Mouse (Mus musculus) cerebellum, adult 2 months (tissue): ENCODE results near the gene Muc1. TPM values are rescaled to one million over a fixed set of nuclear protein-coding genes. Genes with fewer than 3 reads are reported as not detected.

Experiments
- DNase-seq, 2 experiments: peaks; one replicate each; pipeline ENCODE4 v3.0.0; 2021
- H3K27ac ChIP-seq: fragments of 200-500 bp; 2 replicates; pipeline ENCODE4 v1.5.1; 2012; ENCODE audit warnings: low read length, control low read depth, inconsistent platforms; ENCODE audit not compliant: insufficient read depth
- H3K27me3 ChIP-seq: fragments of 200-500 bp; 2 replicates; pipeline ENCODE4 v1.6.1; 2012; ENCODE audit warnings: inconsistent platforms, mild to moderate bottlenecking, low read length, moderate library complexity; ENCODE audit not compliant: control insufficient read depth, insufficient read depth
- H3K4me1 ChIP-seq: fragments of 200-500 bp; 2 replicates; pipeline ENCODE4 v1.6.1; 2011; ENCODE audit warnings: low read length; ENCODE audit not compliant: control insufficient read depth, insufficient read depth
- H3K4me3 ChIP-seq: fragments of 200-500 bp; replicated peaks from 2 replicates; pipeline ENCODE3; 2011; ENCODE audit warnings: mild to moderate bottlenecking, low read depth, low read length, control low read depth; ENCODE audit not compliant: insufficient read depth
- CTCF ChIP-seq: fragments of 200-500 bp; IDR thresholded peaks from 2 replicates; pipeline ENCODE4 v1.5.1; 2011; ENCODE audit warnings: low read depth, mild to moderate bottlenecking, control low read depth, low read length, moderate library complexity, borderline replicate concordance; ENCODE audit not compliant: insufficient read depth
- POLR2A ChIP-seq: fragments of 200-500 bp; IDR thresholded peaks from 2 replicates; pipeline ENCODE4 v1.6.1; 2011; ENCODE audit warnings: low read length, control low read depth, borderline replicate concordance; ENCODE audit not compliant: insufficient read depth
- WGBS: fragments of 180-500 bp; shearing (Covaris S2); methylation state at CpG from one replicate; pipeline ENCODE4 v1.1.7; 2018; 5-methylcytosine and 5-hydroxymethylcytosine counted together
- polyA plus RNA-seq: library from polyadenylated mRNA; depleted of rRNA; stranded (reverse); fragments of >200 nt; gene quantifications from 2 replicates; pipeline ENCODE4 v1.2.3, GENCODE M21; 2012; rRNA removed

Muc1 gene
- polyA plus RNA-seq, 1 experiment: 0.69 TPM

DNA sequence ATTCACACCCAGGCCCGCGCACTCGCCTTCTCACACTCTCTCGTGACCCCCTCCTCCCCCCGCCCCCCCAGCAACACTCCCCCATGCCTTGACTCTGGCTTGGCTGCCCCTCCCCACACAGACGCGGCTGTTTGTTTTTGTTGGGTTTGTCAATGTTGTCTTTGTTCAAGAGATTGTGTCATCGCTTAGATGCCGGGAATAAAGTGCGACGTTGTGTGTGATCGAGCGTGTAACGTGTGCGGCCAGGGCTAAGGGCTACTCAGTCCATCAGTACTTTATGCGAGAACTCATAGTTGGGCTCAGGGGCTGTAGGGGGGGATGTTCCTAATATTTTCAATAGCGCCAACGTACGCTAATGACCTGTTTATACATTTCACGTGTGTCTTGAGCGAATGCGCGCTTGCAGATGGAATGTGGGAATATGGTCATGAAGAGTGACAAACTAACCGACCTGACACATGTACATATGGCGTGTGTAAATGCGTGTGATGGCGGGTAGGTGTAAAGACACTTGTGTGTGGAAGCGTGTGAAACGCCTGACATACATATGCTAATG lies 51.3 kb downstream of the Muc1 start:
- peak overlapping the region; percentile 84; the same call in 1 of the 2 replicates for H3K27ac ChIP-seq
- TF ChIP-seq POLR2A (no peak), CTCF (no peak)
- H3K4me1 ChIP-seq: peaks cover 8% of the 10 kb centered on the region
- peak in 1 of 2 experiments; percentile 45 for DNase-seq
- peak overlapping the region; percentile 92 for H3K4me3 ChIP-seq
- H3K27me3 ChIP-seq: no peaks in the 10 kb centered on the region
- under 1% methylated on average over 29 of the region's 29 CpGs for WGBS

- under 1% methylated on average over 52 of the region's 52 CpGs for WGBS
- DNase-seq: peak; percentile 51 to 62
- TF ChIP-seq CTCF (no peak), POLR2A (no peak)
Measured at GRCm38 (mm10) chr3:89280606-89281511, 52.0 kb downstream of the Muc1 start, which contains the start of gene Efna1. TSS of gene Efna1 (minus strand) at chr3:89281142.

DNA sequence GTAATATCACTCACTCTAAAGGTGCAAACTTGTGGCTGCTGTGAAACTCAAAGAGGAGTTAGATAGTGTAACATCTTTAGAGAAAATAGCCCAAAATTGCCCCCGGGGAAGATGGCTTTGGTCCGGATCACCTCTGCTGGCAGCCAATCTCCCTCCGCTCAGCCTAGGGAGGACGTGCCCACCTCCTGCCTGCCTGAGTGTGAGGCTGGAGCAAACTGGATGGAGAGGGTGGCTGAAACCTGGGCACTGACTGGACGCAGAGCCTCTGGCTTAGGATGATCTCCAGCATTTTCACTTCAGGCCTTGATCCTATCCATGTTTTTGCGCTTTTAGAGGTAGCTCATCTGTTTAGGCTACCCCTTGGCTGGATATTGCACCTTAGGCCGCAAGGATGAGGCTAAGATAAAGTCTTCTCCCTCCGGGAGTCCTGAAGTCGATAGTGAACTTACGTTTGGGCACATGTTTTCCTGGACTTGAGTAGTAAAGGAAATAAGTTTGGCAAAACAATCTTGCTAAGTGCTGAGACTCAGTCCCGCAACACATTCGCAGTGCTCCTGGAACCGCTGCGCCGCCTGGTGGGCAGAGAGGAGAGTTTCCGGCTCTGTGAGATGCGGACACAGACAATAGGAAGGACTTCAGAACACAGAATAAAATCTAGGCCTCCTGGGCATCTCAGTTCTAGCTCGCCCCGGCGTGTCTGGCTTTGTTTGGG lies 52.9 kb downstream of the Muc1 start:
- peak; percentile 83 to 86 for DNase-seq
- Histone ChIP-seq H3K4me3 (no peak overlapping the region), H3K27me3 (no peaks in the 10 kb centered on the region), H3K27ac (no peak overlapping the region), H3K4me1 (peaks cover 8% of the 10 kb centered on the region)
- TF ChIP-seq POLR2A: no peak
- TF ChIP-seq CTCF: peak; percentile 95
- WGBS: 14% methylated on average over 20 of the region's 20 CpGs

More at GRCm38 (mm10) chr3:89280606-89281511, 52.0 kb downstream of the Muc1 start, which contains the start of gene Efna1:
- peak within 1 kb of the TSS; percentile 92 for H3K4me3 ChIP-seq
- no peaks in the 10 kb centered on the region for H3K27me3 ChIP-seq
- peak within 1 kb of the TSS; percentile 9; the same call in 1 of the 2 replicates for H3K27ac ChIP-seq
- peaks cover 8% of the 10 kb centered on the region for H3K4me1 ChIP-seq

DNA sequence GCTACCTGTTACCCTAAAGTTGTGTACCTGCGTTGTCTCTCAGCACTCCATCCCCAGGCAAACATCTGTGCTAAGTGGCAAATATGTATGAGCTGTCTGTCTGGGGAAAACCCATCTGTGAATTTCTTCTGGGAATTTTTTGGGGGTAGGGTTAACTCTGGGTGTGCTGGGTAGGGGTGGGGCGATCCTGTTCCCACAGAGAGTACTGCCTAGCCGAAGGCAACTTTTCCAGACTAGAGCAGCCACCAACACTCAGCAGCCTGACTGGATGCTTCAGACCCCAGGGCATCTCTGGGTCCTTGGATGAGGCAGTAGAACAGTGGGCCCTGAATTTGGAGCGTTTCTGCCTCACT lies 53.4 kb downstream of the Muc1 start:
- Histone ChIP-seq H3K27me3 (no peaks in the 10 kb centered on the region), H3K27ac (no peak overlapping the region), H3K4me1 (peaks cover 8% of the 10 kb centered on the region), H3K4me3 (no peak overlapping the region)
- 23% methylated on average over 4 of the region's 4 CpGs for WGBS
- no peak for DNase-seq
- TF ChIP-seq POLR2A (no peak), CTCF (no peak)

Other genes starting within 250 kb of the Muc1 start
- 164 and 169 TPM in 2 replicates for gene Rusc1, start 135.7 kb upstream of the Muc1 start, polyA plus RNA-seq
- gene Gm43738, start 128.0 kb upstream of the Muc1 start, polyA plus RNA-seq: 0.03 TPM in 1 of 2 replicates, not detected in the other
- gene Fdps, start 127.1 kb upstream of the Muc1 start, polyA plus RNA-seq: 107 and 113 TPM in 2 replicates
- 0.03 and 0.07 TPM in 2 replicates for gene Pklr, start 92.9 kb upstream of the Muc1 start, polyA plus RNA-seq
- gene Hcn3, start 68.9 kb upstream of the Muc1 start, polyA plus RNA-seq: 13.0 and 14.6 TPM in 2 replicates
- 75.5 and 80.2 TPM in 2 replicates for gene Clk2, start 64.3 kb upstream of the Muc1 start, polyA plus RNA-seq
- gene Scamp3, start 51.6 kb upstream of the Muc1 start, polyA plus RNA-seq: 109 and 121 TPM in 2 replicates
- 86.8 and 97.7 TPM in 2 replicates for gene Fam189b, start 45.9 kb upstream of the Muc1 start, polyA plus RNA-seq
- gene Gba, start 26.1 kb upstream of the Muc1 start, polyA plus RNA-seq: 69.2 and 69.8 TPM in 2 replicates
- 23.8 and 24.2 TPM in 2 replicates for gene Thbs3, start 13.9 kb upstream of the Muc1 start, polyA plus RNA-seq
- 153 and 167 TPM in 2 replicates for gene Mtx1, start 2.0 kb upstream of the Muc1 start, polyA plus RNA-seq
- gene Krtcap2, start 16.9 kb downstream of the Muc1 start, polyA plus RNA-seq: 80.4 and 82.9 TPM in 2 replicates
- gene Trim46, start 17.3 kb downstream of the Muc1 start, polyA plus RNA-seq: 49.8 and 58.5 TPM in 2 replicates
- 212 and 218 TPM in 2 replicates for gene Dpm3, start 30.3 kb downstream of the Muc1 start, polyA plus RNA-seq
- gene Slc50a1, start 41.5 kb downstream of the Muc1 start, polyA plus RNA-seq: 122 and 127 TPM in 2 replicates
- gene Efna1, start 52.1 kb downstream of the Muc1 start, polyA plus RNA-seq: 14.2 and 14.7 TPM in 2 replicates
- 31.9 and 37.0 TPM in 2 replicates for gene Efna3, start 93.9 kb downstream of the Muc1 start, polyA plus RNA-seq
- 0.36 and 0.64 TPM in 2 replicates for gene Efna4, start 109.0 kb downstream of the Muc1 start, polyA plus RNA-seq
- gene Adam15, start 120.9 kb downstream of the Muc1 start, polyA plus RNA-seq: 142 and 147 TPM in 2 replicates
- gene Dcst2, start 132.9 kb downstream of the Muc1 start, polyA plus RNA-seq: 0.32 and 0.36 TPM in 2 replicates
- gene Dcst1, start 136.2 kb downstream of the Muc1 start, polyA plus RNA-seq: 0.10 and 0.27 TPM in 2 replicates
- gene Zbtb7b, start 165.7 kb downstream of the Muc1 start, polyA plus RNA-seq: 41.3 and 43.3 TPM in 2 replicates
- 4.0 and 6.7 TPM in 2 replicates for gene Lenep, start 173.7 kb downstream of the Muc1 start, polyA plus RNA-seq
- gene Flad1, start 182.8 kb downstream of the Muc1 start, polyA plus RNA-seq: 50.1 and 54.0 TPM in 2 replicates
- 7.0 and 7.2 TPM in 2 replicates for gene Cks1b, start 189.3 kb downstream of the Muc1 start, polyA plus RNA-seq
- 15.9 and 16.0 TPM in 2 replicates for gene Shc1, start 189.4 kb downstream of the Muc1 start, polyA plus RNA-seq
- gene Pygo2, start 201.2 kb downstream of the Muc1 start, polyA plus RNA-seq: 38.7 and 39.3 TPM in 2 replicates
- 26.5 and 30.5 TPM in 2 replicates for gene Pbxip1, start 207.6 kb downstream of the Muc1 start, polyA plus RNA-seq
- gene Pmvk, start 225.5 kb downstream of the Muc1 start, polyA plus RNA-seq: 68.7 and 71.0 TPM in 2 replicates